Mouse (Mus musculus): Measurements from ENCODE around the gene Gipc2. TPM values are rescaled to one million over a fixed set of nuclear protein-coding genes. Genes with fewer than 3 reads are reported as not detected.
"Not testable (repeated sequence)": the region's sequence is repeated elsewhere in the genome, so short reads cannot be mapped to it uniquely, and the experiment has no call there.

Gene Gipc2
- polyA plus RNA-seq, 1 experiment from 2014 or later: 1.9 TPM

DNA sequence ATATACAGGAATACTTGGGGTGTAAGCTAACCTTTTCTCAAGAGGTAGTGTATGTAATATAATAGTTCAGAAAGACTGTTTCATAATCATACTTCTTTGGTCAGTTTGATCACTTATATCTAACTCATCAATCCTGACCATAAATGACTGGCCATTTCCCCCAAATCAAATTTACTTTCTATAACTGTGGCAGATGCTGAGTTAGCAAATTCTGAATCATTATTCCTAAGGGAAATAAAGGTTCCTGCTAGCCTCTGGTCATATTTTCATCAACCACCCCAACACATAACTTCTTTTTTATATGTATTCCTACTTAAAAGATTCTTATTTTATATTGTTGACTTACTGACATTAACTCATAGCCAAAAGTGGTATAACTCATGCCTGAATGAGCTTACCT lies 36.9 kb upstream of the Gipc2 start:
- ATAC-seq (replicated peaks): no peak
- no peaks in the 10 kb centered on the region for H3K36me3 ChIP-seq
- no peak overlapping the region for H3K9ac ChIP-seq (replicated peaks)
- H3K4me1 ChIP-seq: no peaks in the 10 kb centered on the region
- H3K9me3 ChIP-seq: no peaks in the 10 kb centered on the region
- H3K27ac ChIP-seq (replicated peaks): no peak overlapping the region
- H3K27me3 ChIP-seq: no peaks in the 10 kb centered on the region
- no peak overlapping the region for H3K4me2 ChIP-seq (replicated peaks)
- H3K4me3 ChIP-seq: no peak overlapping the region

DNA sequence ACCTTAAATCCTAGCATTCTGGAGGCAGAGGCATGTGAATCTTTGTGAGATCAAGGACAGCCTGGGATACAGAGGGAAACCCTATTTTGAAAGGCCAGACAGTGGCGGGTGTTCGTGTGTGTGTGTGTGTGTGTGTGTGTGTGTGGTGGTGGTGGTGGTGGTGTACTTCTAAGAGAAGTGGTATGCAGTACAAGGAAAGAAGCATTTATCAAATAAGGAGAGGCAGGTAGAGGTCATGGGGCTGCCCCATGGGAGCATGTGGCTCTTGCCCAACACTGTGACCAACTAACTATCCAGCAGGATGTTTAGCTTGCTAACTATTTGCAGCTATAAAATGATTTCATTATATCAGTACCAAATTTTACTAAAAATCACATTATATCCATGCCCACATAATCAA lies 35.6 kb upstream of the Gipc2 start:
- 83% methylated on average over 2 of the region's 2 CpGs for WGBS
- Histone ChIP-seq H3K4me2 (replicated peaks) (no peak overlapping the region), H3K27me3 (no peaks in the 10 kb centered on the region), H3K9me3 (no peaks in the 10 kb centered on the region), H3K4me1 (no peaks in the 10 kb centered on the region), H3K9ac (replicated peaks) (no peak overlapping the region), H3K4me3 (no peak overlapping the region), H3K27ac (replicated peaks) (no peak overlapping the region), H3K36me3 (no peaks in the 10 kb centered on the region)
- no peak for ATAC-seq (replicated peaks)

GRCm38 (mm10) chr3:152201181-152201580 lies 35.2 kb upstream of the Gipc2 start:
- Histone ChIP-seq H3K27ac (replicated peaks) (no peak overlapping the region), H3K4me2 (replicated peaks) (no peak overlapping the region), H3K9me3 (no peaks in the 10 kb centered on the region), H3K4me1 (no peaks in the 10 kb centered on the region), H3K27me3 (no peaks in the 10 kb centered on the region), H3K9ac (replicated peaks) (no peak overlapping the region), H3K4me3 (no peak overlapping the region), H3K36me3 (no peaks in the 10 kb centered on the region)
- WGBS: 90% methylated on average over 3 of the region's 3 CpGs
- no peak for ATAC-seq (replicated peaks)

- WGBS: 71% methylated on average over 3 of the region's 3 CpGs
- Histone ChIP-seq H3K9me3 (no peaks in the 10 kb centered on the region), H3K36me3 (no peaks in the 10 kb centered on the region), H3K4me1 (no peaks in the 10 kb centered on the region), H3K4me3 (no peak overlapping the region), H3K4me2 (replicated peaks) (no peak overlapping the region), H3K27me3 (no peaks in the 10 kb centered on the region), H3K27ac (replicated peaks) (no peak overlapping the region), H3K9ac (replicated peaks) (no peak overlapping the region)
- no peak for ATAC-seq (replicated peaks)
Measured at GRCm38 (mm10) chr3:152199125-152199524, 33.1 kb upstream of the Gipc2 start.

- H3K4me2 ChIP-seq (replicated peaks); H3K9ac ChIP-seq (replicated peaks); H3K36me3 ChIP-seq; H3K27ac ChIP-seq (replicated peaks); H3K9me3 ChIP-seq; H3K4me3 ChIP-seq; ATAC-seq (replicated peaks); H3K4me1 ChIP-seq; H3K27me3 ChIP-seq: not testable (repeated sequence)
- 27% methylated on average over 2 of the region's 2 CpGs for WGBS
Measured at GRCm38 (mm10) chr3:152197246-152197645, 31.2 kb upstream of the Gipc2 start.

DNA sequence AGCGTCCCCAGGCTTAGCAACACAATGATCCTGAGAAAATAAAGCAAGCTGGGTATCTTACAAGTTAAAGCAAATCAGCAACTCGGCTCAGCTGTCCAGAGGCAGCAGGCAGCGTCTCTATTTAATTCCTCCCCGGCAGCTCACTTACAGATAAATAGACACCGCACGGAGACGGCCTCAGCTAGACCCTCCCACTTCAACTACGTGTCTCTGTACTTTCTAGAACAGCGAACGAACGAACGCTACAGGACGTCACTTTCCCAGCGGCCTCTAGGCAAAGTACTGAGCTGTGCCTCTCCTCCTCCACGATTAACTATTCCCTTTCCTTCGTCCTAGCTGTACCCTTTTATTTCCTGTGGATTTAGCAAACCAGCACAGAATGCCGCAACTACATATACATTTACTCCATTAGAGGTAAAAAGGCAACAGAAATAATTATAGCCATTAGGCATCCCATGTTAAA lies 27.6 kb upstream of the Gipc2 start:
- no peaks in the 10 kb centered on the region for H3K36me3 ChIP-seq
- peaks cover 20% of the 10 kb centered on the region for H3K4me1 ChIP-seq
- H3K9me3 ChIP-seq: no peaks in the 10 kb centered on the region
- under 1% methylated on average over 17 of the region's 17 CpGs for WGBS
- peak overlapping the region; percentile 84 for H3K27ac ChIP-seq (replicated peaks)
- peak; percentile 99 for ATAC-seq (replicated peaks)
- H3K4me2 ChIP-seq (replicated peaks): peak overlapping the region; percentile 50
- peak overlapping the region; percentile 49 for H3K9ac ChIP-seq (replicated peaks)
- no peaks in the 10 kb centered on the region for H3K27me3 ChIP-seq
- peak overlapping the region; percentile 53 for H3K4me3 ChIP-seq

DNA sequence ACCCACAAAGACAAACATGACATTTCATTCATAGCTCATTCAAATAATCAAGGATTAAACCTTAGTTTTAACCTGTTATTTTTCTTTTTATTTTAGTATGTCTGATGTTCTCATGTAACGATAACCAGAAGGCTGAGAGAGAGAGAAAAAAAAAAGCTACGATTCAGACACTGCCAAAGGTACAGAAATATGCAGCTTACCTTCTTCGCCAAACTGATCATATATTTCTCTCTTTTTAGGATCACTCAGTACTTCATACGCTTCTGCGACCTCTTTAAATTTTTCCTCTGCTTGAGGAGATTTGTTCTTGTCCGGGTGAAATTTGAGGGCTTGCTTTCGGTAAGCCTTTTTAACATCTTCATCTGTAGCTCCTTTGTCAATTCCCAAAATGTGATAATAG lies 27.1 kb upstream of the Gipc2 start:
- Histone ChIP-seq H3K27ac (replicated peaks) (peak overlapping the region; percentile 84), H3K27me3 (no peaks in the 10 kb centered on the region), H3K4me2 (replicated peaks) (peak overlapping the region; percentile 50), H3K9me3 (no peaks in the 10 kb centered on the region), H3K36me3 (no peaks in the 10 kb centered on the region), H3K4me3 (peak overlapping the region; percentile 53), H3K9ac (replicated peaks) (peak overlapping the region; percentile 49), H3K4me1 (peaks cover 20% of the 10 kb centered on the region)
- WGBS: 8% methylated on average over 7 of the region's 7 CpGs
- ATAC-seq (replicated peaks): no peak; the same call in 1 of the 2 replicates

- Histone ChIP-seq H3K27ac (replicated peaks) (peak overlapping the region; percentile 23; the same call in 1 of the 2 replicates), H3K9ac (replicated peaks) (peak overlapping the region; percentile 24), H3K4me3 (peak overlapping the region; percentile 37), H3K4me1 (peaks cover 20% of the 10 kb centered on the region), H3K27me3 (no peaks in the 10 kb centered on the region), H3K4me2 (replicated peaks) (peak overlapping the region; percentile 47), H3K9me3 (no peaks in the 10 kb centered on the region), H3K36me3 (no peaks in the 10 kb centered on the region)
- no peak for ATAC-seq (replicated peaks)
- WGBS: 17% methylated on average over 10 of the region's 11 CpGs
Measured at GRCm38 (mm10) chr3:152192238-152192931, 26.4 kb upstream of the Gipc2 start.

GRCm38 (mm10) chr3:152191791-152192237 lies 25.8 kb upstream of the Gipc2 start:
- peak; percentile 42; the same call in 1 of the 2 replicates for ATAC-seq (replicated peaks)
- Histone ChIP-seq H3K27me3 (no peaks in the 10 kb centered on the region), H3K9ac (replicated peaks) (0 out of 2 replicates have a peak overlapping the region, but pooled peaks have one; percentile 7), H3K36me3 (no peaks in the 10 kb centered on the region), H3K4me3 (peak overlapping the region; percentile 37), H3K9me3 (no peaks in the 10 kb centered on the region), H3K27ac (replicated peaks) (peak overlapping the region; percentile 23; the same call in 1 of the 2 replicates), H3K4me1 (peaks cover 20% of the 10 kb centered on the region), H3K4me2 (replicated peaks) (peak overlapping the region; percentile 47)
- 18% methylated on average over 6 of the region's 6 CpGs for WGBS

DNA sequence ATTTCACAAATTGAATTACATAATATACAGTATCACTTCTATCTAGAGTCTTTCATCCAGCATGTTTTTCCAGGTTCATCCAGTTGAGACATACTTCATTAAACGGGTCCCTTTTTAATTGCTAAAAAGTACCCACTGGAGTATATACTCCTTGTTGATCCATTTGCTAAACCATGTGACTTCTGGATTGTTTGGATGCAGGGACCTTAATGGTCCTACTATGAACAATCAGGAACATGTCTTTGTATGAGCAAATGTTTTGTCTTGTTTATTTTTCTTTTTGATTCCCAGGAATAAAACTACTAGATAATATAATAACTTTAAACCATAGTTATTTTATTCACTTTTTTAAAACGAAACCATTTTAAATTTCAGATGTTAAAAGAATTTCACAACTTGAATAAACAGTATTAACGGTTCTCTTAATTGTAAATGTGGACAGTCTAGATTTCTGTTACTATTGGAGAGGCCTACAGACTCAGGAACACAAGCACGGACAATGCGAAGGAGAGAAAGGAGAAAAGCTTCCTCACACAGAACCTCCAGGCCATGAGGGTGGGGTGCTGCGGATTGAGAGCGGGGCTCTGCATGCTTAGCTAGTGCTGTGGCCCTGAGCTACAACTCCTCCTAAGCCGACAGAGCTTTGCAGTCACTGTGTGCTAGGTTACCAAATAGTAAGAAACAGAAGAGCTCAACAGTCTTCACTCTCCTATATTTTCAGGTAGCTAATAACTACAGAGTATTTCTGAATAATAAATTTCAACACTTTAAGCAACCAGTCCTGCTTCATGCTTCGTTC lies 24.8 kb upstream of the Gipc2 start:
- no peak for ATAC-seq (replicated peaks)
- Histone ChIP-seq H3K4me3 (0 out of 2 replicates have a peak overlapping the region, but pooled peaks have one; percentile 5), H3K27ac (replicated peaks) (no peak overlapping the region), H3K9ac (replicated peaks) (no peak overlapping the region), H3K9me3 (no peaks in the 10 kb centered on the region), H3K27me3 (no peaks in the 10 kb centered on the region), H3K4me1 (peaks cover 20% of the 10 kb centered on the region), H3K4me2 (replicated peaks) (peak overlapping the region; percentile 15; the same call in 1 of the 2 replicates), H3K36me3 (no peaks in the 10 kb centered on the region)
- 81% methylated on average over 9 of the region's 9 CpGs for WGBS

DNA sequence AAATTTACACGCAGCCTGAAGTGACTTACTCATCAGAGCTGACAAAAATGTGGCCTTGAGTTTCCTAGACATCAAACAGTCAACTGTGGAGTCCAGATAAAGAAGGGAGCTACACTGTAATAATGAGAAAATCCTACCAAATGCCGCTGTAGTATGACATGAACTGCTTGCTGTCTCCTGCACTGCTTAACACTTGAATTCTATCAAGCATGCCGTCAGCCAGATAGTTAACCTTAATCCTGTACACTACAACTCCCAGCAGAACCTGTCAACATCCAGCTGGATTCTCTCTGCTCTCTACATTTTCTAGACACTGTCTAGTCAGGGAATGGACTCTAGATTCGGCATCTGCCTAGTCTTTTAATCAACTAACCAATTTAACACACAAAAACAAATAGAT lies 23.3 kb upstream of the Gipc2 start:
- H3K9me3 ChIP-seq: no peaks in the 10 kb centered on the region
- no peaks in the 10 kb centered on the region for H3K27me3 ChIP-seq
- WGBS: 81% methylated on average over 4 of the region's 4 CpGs
- no peak overlapping the region for H3K27ac ChIP-seq (replicated peaks)
- peaks cover 20% of the 10 kb centered on the region for H3K4me1 ChIP-seq
- no peak for ATAC-seq (replicated peaks)
- no peak overlapping the region for H3K4me2 ChIP-seq (replicated peaks)
- H3K4me3 ChIP-seq: no peak overlapping the region
- peaks cover 2% of the 10 kb centered on the region; the same call in 1 of the 2 replicates for H3K36me3 ChIP-seq
- no peak overlapping the region for H3K9ac ChIP-seq (replicated peaks)

- Histone ChIP-seq H3K4me3 (no peak overlapping the region), H3K4me2 (replicated peaks) (no peak overlapping the region), H3K9ac (replicated peaks) (no peak overlapping the region), H3K4me1 (peaks cover 4% of the 10 kb centered on the region), H3K27ac (replicated peaks) (no peak overlapping the region), H3K27me3 (no peaks in the 10 kb centered on the region), H3K36me3 (peaks cover 2% of the 10 kb centered on the region; the same call in 1 of the 2 replicates), H3K9me3 (no peaks in the 10 kb centered on the region)
- 91% methylated on average over 6 of the region's 6 CpGs for WGBS
- no peak for ATAC-seq (replicated peaks)
Measured at GRCm38 (mm10) chr3:152186106-152186505, 20.1 kb upstream of the Gipc2 start.

Data from forebrain, embryonic 15.5 days (tissue).